24 mouse cellular contexts compared by ENCODE assay signal in genomic region chr13:52541385-52542035, GRCm38 (mm10). TPM values are rescaled to one million over a fixed set of nuclear protein-coding genes. Genes with fewer than 3 reads are reported as not detected.
A peak's percentile ranks its signal among the peaks of the same experiment; 100 is the strongest.
DNase-seq lines count a peak whose midpoint lies in the region; ATAC-seq and TF ChIP-seq lines count a peak whose summit lies in the region.
"Had no signal": no experiment of that assay in that cellular context is flagged by ENCODE, and none has a peak within 500 bp of the region (broad histone marks: within the 10 kb centered on the region; RNA-seq: fewer than 3 reads in every experiment).

No protein-coding gene starts in this region.

- TF ChIP-seq CTCF in hindbrain, postnatal 0 days (IDR thresholded peaks at IDR 0.05; ENCODE audit: low read depth): no peak
- TF ChIP-seq CTCF in bone marrow, adult 2 months (IDR thresholded peaks at IDR 0.05; ENCODE audit: control insufficient read depth, insufficient read depth, low read length): no peak

- DNase-seq in hindbrain, postnatal 0 days (ENCODE audit: low spot score): no peak
- no peak for DNase-seq in hindbrain, embryonic 11.5 days (ENCODE audit: low spot score)
- peak; percentile 35 for DNase-seq in thymus, postnatal 0 days (ENCODE audit: low spot score)
- DNase-seq in thymus, adult 18-20 months: no peak
- DNase-seq in layer of hippocampus, adult 18-20 months (ENCODE audit: low spot score in 2 of 2): no peak
- no peak for DNase-seq in kidney, postnatal 25 days
- DNase-seq: adrenal gland, postnatal 36 days; cerebellum, adult 18-20 months; cerebellum, postnatal 25 days; gastrocnemius, adult 2 months; heart, postnatal 36 days; left cerebral cortex, postnatal 4 days; liver, embryonic 13.5 days; lung, embryonic 14.5 days; lung, postnatal 36 days; right cerebral cortex, adult 18-20 months; right cerebral cortex, postnatal 4 days; thymus, adult 2 months had no signal

- no peaks in the 10 kb centered on the region for H3K9me3 ChIP-seq in hindbrain, postnatal 0 days (ENCODE audit: low read length)
- no peaks in the 10 kb centered on the region for H3K9me3 ChIP-seq in hindbrain, embryonic 11.5 days (ENCODE audit: control insufficient read depth, low read length)
- H3K9me3 ChIP-seq: heart, embryonic 15.5 days; hindbrain, embryonic 15.5 days; liver, embryonic 13.5 days; neural tube, embryonic 15.5 days had no signal

- H3K27ac ChIP-seq in hindbrain, postnatal 0 days: 0 out of 2 replicates have a peak overlapping the region, but pooled peaks have one; percentile 36
- no peak overlapping the region for H3K27ac ChIP-seq in hindbrain, embryonic 11.5 days (ENCODE audit: low read depth, low read length)
- peak overlapping the region; percentile 66 for H3K27ac ChIP-seq in bone marrow, adult 2 months (ENCODE audit: control insufficient read depth, insufficient read depth, low read depth, low read length, poor library complexity)
- H3K27ac ChIP-seq: gastrocnemius, adult 2 months; heart, embryonic 15.5 days; hindbrain, embryonic 15.5 days; liver, embryonic 13.5 days; neural tube, embryonic 15.5 days had no signal

- H3K27me3 ChIP-seq in hindbrain, postnatal 0 days (ENCODE audit: insufficient read depth, low read length): no peaks in the 10 kb centered on the region
- no peaks in the 10 kb centered on the region for H3K27me3 ChIP-seq in hindbrain, embryonic 11.5 days (ENCODE audit: control insufficient read depth, insufficient read depth, low read length)
- H3K27me3 ChIP-seq in myocyte (ENCODE audit: control insufficient read depth, insufficient read depth, insufficient read length): no peaks in the 10 kb centered on the region
- H3K27me3 ChIP-seq: heart, embryonic 15.5 days; hindbrain, embryonic 15.5 days; liver, embryonic 13.5 days; neural tube, embryonic 15.5 days had no signal

- ATAC-seq in hindbrain, postnatal 0 days: no peak
- ATAC-seq in hindbrain, embryonic 11.5 days (ENCODE audit: low FRiP score): no peak
- ATAC-seq: intestine, embryonic 16.5 days had no signal

- no peaks in the 10 kb centered on the region for H3K79me2 ChIP-seq in myocyte (ENCODE audit: control insufficient read depth, insufficient read depth)

- H3K4me1 ChIP-seq in hindbrain, postnatal 0 days (ENCODE audit: insufficient read depth, low read length): no peaks in the 10 kb centered on the region
- H3K4me1 ChIP-seq in hindbrain, embryonic 11.5 days (replicated peaks; ENCODE audit: control insufficient read depth, insufficient read depth, low read length): no peaks in the 10 kb centered on the region
- H3K4me1 ChIP-seq in bone marrow, adult 2 months (ENCODE audit: control insufficient read depth, insufficient read depth, low read length): peaks cover 18% of the 10 kb centered on the region
- H3K4me1 ChIP-seq: heart, embryonic 15.5 days; liver, embryonic 13.5 days; neural tube, embryonic 15.5 days had no signal

- H3K4me2 ChIP-seq in hindbrain, postnatal 0 days (ENCODE audit: low read depth, low read length): no peak overlapping the region
- no peak overlapping the region for H3K4me2 ChIP-seq in hindbrain, embryonic 11.5 days (replicated peaks; ENCODE audit: low read depth, low read length)
- peak overlapping the region; percentile 32 for H3K4me2 ChIP-seq in myocyte (ENCODE audit: low read depth)
- H3K4me2 ChIP-seq: heart, embryonic 15.5 days; hindbrain, embryonic 15.5 days; liver, embryonic 13.5 days; lung, embryonic 14.5 days; neural tube, embryonic 15.5 days had no signal

- no peak overlapping the region for H3K4me3 ChIP-seq in hindbrain, postnatal 0 days (ENCODE audit: low read length)
- H3K4me3 ChIP-seq in hindbrain, embryonic 11.5 days (ENCODE audit: low read depth, low read length): no peak overlapping the region
- no peak overlapping the region for H3K4me3 ChIP-seq in bone marrow, adult 2 months (replicated peaks; ENCODE audit: control insufficient read depth, low read depth, low read length)
- no peak overlapping the region for H3K4me3 ChIP-seq in myocyte
- H3K4me3 ChIP-seq: gastrocnemius, adult 2 months; heart, embryonic 15.5 days; hindbrain, embryonic 15.5 days; liver, embryonic 13.5 days; neural tube, embryonic 15.5 days had no signal

- 65% methylated on average over 5 of the region's 5 CpGs for WGBS in hindbrain, postnatal 0 days
- WGBS in hindbrain, embryonic 11.5 days: 83% methylated on average over 5 of the region's 5 CpGs
- 60% methylated on average over 5 of the region's 5 CpGs for WGBS in bone marrow, adult 2 months

- no peak overlapping the region for H3ac ChIP-seq in myocyte (ENCODE audit: control insufficient read depth, insufficient read length)

- H3K9ac ChIP-seq in hindbrain, postnatal 0 days (replicated peaks; ENCODE audit: low read length): no peak overlapping the region
- no peak overlapping the region for H3K9ac ChIP-seq in hindbrain, embryonic 11.5 days (ENCODE audit: low read depth, low read length)
- H3K9ac ChIP-seq: heart, embryonic 15.5 days; hindbrain, embryonic 15.5 days; liver, embryonic 13.5 days; lung, embryonic 14.5 days; neural tube, embryonic 15.5 days had no signal

- TF ChIP-seq POLR2A in bone marrow, adult 2 months (IDR thresholded peaks at IDR 0.05; ENCODE audit: borderline replicate concordance, control insufficient read depth, low read depth, low read length): no peak
- no peak for TF ChIP-seq POLR2A in myocyte (IDR thresholded peaks at IDR 0.05; ENCODE audit: insufficient read length, low read depth)

- no peaks in the 10 kb centered on the region for H3K36me3 ChIP-seq in hindbrain, postnatal 0 days (ENCODE audit: insufficient read depth, low read length)
- no peaks in the 10 kb centered on the region for H3K36me3 ChIP-seq in hindbrain, embryonic 11.5 days (ENCODE audit: control insufficient read depth, insufficient read depth, low read length)
- H3K36me3 ChIP-seq in myocyte (ENCODE audit: control insufficient read depth, insufficient read depth): no peaks in the 10 kb centered on the region
- H3K36me3 ChIP-seq: heart, embryonic 15.5 days; hindbrain, embryonic 15.5 days; liver, embryonic 13.5 days; neural tube, embryonic 15.5 days had no signal

TF ChIP-seq in myocyte, 11 proteins besides CTCF, POLR2A, EP300 and RAD21:
- TF ChIP-seq E2F4 (IDR thresholded peaks at IDR 0.05; ENCODE audit: insufficient read depth) (no peak), MYOD1 (IDR thresholded peaks at IDR 0.05; ENCODE audit: control insufficient read depth in 1 of 3, insufficient read length in 2 of 3, low read depth in 2 of 3) (peak; percentile 10 to 96 (median 91)), TCF3 (IDR thresholded peaks at IDR 0.05; ENCODE audit: insufficient read length, low read depth) (peak; percentile 89), TCF12 (IDR thresholded peaks at IDR 0.05; ENCODE audit: insufficient read depth, poor library complexity, severe bottlenecking) (peak; percentile 37), MYOG (IDR thresholded peaks at IDR 0.05; ENCODE audit: control insufficient read depth in 1 of 3, insufficient read depth in 1 of 3, insufficient read length in 2 of 3, low read depth in 2 of 3) (peak; percentile 85 to 97 (median 91))

RNA-seq across cellular contexts. Expression of gene Diras2, which starts 10.4 kb away (rescaled TPM):
- 64.4 and 64.5 TPM in 2 replicates for total RNA-seq in hindbrain, postnatal 0 days (2014; rRNA removed)
- 7.3 and 7.9 TPM in 2 replicates for polyA plus RNA-seq in hindbrain, postnatal 0 days (2015; fragmentation: Nextera tagmentation; extraction: Ambion mirVana)
- 0.24 and 0.40 TPM in 2 replicates for polyA plus RNA-seq in hindbrain, embryonic 11.5 days (2014; fragmentation: Nextera tagmentation; extraction: Ambion mirVana)
- 3.4 and 3.6 TPM in 2 replicates for polyA plus RNA-seq in thymus, postnatal 0 days (2015; fragmentation: Nextera tagmentation; extraction: Ambion mirVana)
- polyA plus RNA-seq in bone marrow, adult 2 months (2011; ENCODE audit: insufficient read depth, insufficient read length, low replicate concordance, missing spikeins): 3.1 and 5.9 TPM in 2 replicates
- 0.30 TPM for polyA plus RNA-seq in myocyte (2012; fragmentation: generic; extraction: Trizol)
- total RNA-seq in layer of hippocampus, adult 18-20 months (2021): 100 to 1,000 TPM; 164 to 166 TPM

RNA-seq across cellular contexts. Expression of gene Syk, which starts 41.5 kb away (rescaled TPM):
- 1.8 and 2.7 TPM in 2 replicates for total RNA-seq in hindbrain, postnatal 0 days (2014; rRNA removed)
- 1.1 and 1.2 TPM in 2 replicates for polyA plus RNA-seq in hindbrain, postnatal 0 days (2015; fragmentation: Nextera tagmentation; extraction: Ambion mirVana)
- 4.0 and 4.4 TPM in 2 replicates for polyA plus RNA-seq in hindbrain, embryonic 11.5 days (2014; fragmentation: Nextera tagmentation; extraction: Ambion mirVana)
- 7.6 and 8.9 TPM in 2 replicates for polyA plus RNA-seq in thymus, postnatal 0 days (2015; fragmentation: Nextera tagmentation; extraction: Ambion mirVana)
- 52.8 and 120 TPM in 2 replicates for polyA plus RNA-seq in bone marrow, adult 2 months (2011; ENCODE audit: insufficient read depth, insufficient read length, low replicate concordance, missing spikeins)
- polyA plus RNA-seq in myocyte (2012; fragmentation: generic; extraction: Trizol): 0.42 TPM
- 1 to 10 TPM; 2.7 TPM for total RNA-seq in layer of hippocampus, adult 18-20 months (2021)
